Mouse (Mus musculus) liver, postnatal 0 days (tissue): ENCODE measurements around the gene Opn1sw. TPM values are rescaled to one million over a fixed set of nuclear protein-coding genes. Genes with fewer than 3 reads are reported as not detected.

ENCODE experiments used
- ATAC-seq: fragments of 200-750 bp; cut with Nextera tagmentation; 2 replicates; pipeline ENCODE4 v1.8.0; 2017; ENCODE audit warnings: mild to moderate bottlenecking, moderate library complexity
- DNase-seq: peaks from one replicate; pipeline ENCODE4 v3.0.0-alpha.2; 2016
- H3K27ac ChIP-seq: fragments of 300-500 bp; sonication (generic); 2 replicates; pipeline ENCODE4 v1.5.1; 2014; ENCODE audit warnings: antibody characterized with exemption, moderate library complexity, mild to moderate bottlenecking, low read depth
- H3K27me3 ChIP-seq: fragments of 300-500 bp; sonication (generic); 2 replicates; pipeline ENCODE4 v1.6.1; 2014; ENCODE audit warnings: low read length, control low read depth, mixed read lengths; ENCODE audit not compliant: insufficient read depth
- H3K36me3 ChIP-seq: fragments of 300-500 bp; sonication (generic); replicated peaks from 2 replicates; pipeline ENCODE4 v1.6.1; 2014; ENCODE audit warnings: mild to moderate bottlenecking, control low read depth, low read length, moderate library complexity, mixed read lengths; ENCODE audit not compliant: insufficient read depth
- H3K4me1 ChIP-seq: fragments of 300-500 bp; sonication (generic); 2 replicates; pipeline ENCODE4 v1.6.1; 2014; ENCODE audit warnings: antibody characterized with exemption, mild to moderate bottlenecking, control low read depth; ENCODE audit not compliant: insufficient read depth
- H3K4me2 ChIP-seq: fragments of 300-500 bp; sonication (generic); 2 replicates; pipeline ENCODE4 v1.6.1; 2014; ENCODE audit warnings: low read depth, mild to moderate bottlenecking, low read length, moderate library complexity, mixed read lengths
- H3K4me3 ChIP-seq: fragments of 300-500 bp; sonication (generic); 2 replicates; pipeline ENCODE4 v1.5.1; 2014; ENCODE audit warnings: low read depth, low read length
- H3K9ac ChIP-seq: fragments of 300-500 bp; sonication (generic); replicated peaks from 2 replicates; pipeline ENCODE4 v1.6.1; 2014; ENCODE audit warnings: mild to moderate bottlenecking, moderate library complexity
- H3K9me3 ChIP-seq: fragments of 300-500 bp; sonication (generic); 2 replicates; pipeline ENCODE4 v1.6.1; 2016; ENCODE audit warnings: mild to moderate bottlenecking, control low read depth, low read length, mixed read lengths
- CTCF ChIP-seq: sonication (generic); IDR thresholded peaks from 2 replicates; pipeline ENCODE4 v1.5.1; 2016; ENCODE audit warnings: antibody characterized with exemption, low read depth
- EP300 ChIP-seq: IDR thresholded peaks from 2 replicates; pipeline ENCODE4 v1.6.1; 2016; ENCODE audit warnings: antibody characterized with exemption, low read depth, mild to moderate bottlenecking
- WGBS: fragments of 180-500 bp; shearing (Covaris S2); extraction: QIAGEN DNeasy Blood & Tissue Kit; methylation state at CpG from one replicate; pipeline ENCODE4 v1.1.7; 2014; ENCODE audit not compliant: insufficient replicate concordance; 5-methylcytosine and 5-hydroxymethylcytosine counted together
- microRNA-seq: library from miRNA; unstranded; fragments of <30 nt; microRNA quantifications from one replicate; pipeline ENCODE4, GENCODE M21; 2016
- polyA plus RNA-seq: library from polyadenylated mRNA; unstranded; fragments of >200 nt; fragmentation: Nextera tagmentation; extraction: Ambion mirVana; gene quantifications from 2 replicates; pipeline ENCODE4 v1.2.1, GENCODE M21; 2015

Gene Opn1sw
- polyA plus RNA-seq, 1 experiment from 2014 or later, result 0.06 TPM

GRCm38 (mm10) chr6:29326961-29327360 lies 61.3 kb downstream of the Opn1sw start:
- WGBS, result 56% methylated on average over 9 of the region's 9 CpGs
- no peaks in the 10 kb centered on the region for H3K36me3 ChIP-seq
- H3K27ac ChIP-seq, result no peak overlapping the region
- no peak overlapping the region for H3K9ac ChIP-seq
- H3K4me2 ChIP-seq, result no peak overlapping the region
- no peak for ATAC-seq
- DNase-seq, result no peak
- H3K4me1 ChIP-seq, result no peaks in the 10 kb centered on the region
- TF ChIP-seq CTCF (no peak), EP300 (no peak)
- H3K9me3 ChIP-seq, result no peaks in the 10 kb centered on the region
- H3K27me3 ChIP-seq, result no peaks in the 10 kb centered on the region
- H3K4me3 ChIP-seq, result no peak overlapping the region

Small RNA genes lying within 50 kb of the gene (microRNA-seq; reads per million reads assigned to microRNA genes)
- not detected for gene Gm26220
- gene Gm44354, result not detected

Other genes starting within 250 kb of the Opn1sw start
- 6.6 and 8.2 TPM in 2 replicates for gene Rbm28, start 223.5 kb downstream of the Opn1sw start, polyA plus RNA-seq
- not detected in 2 replicates for gene Prrt4, start 208.9 kb downstream of the Opn1sw start, polyA plus RNA-seq
- 7.3 and 7.7 TPM in 2 replicates for gene Impdh1, start 172.1 kb downstream of the Opn1sw start, polyA plus RNA-seq
- gene Hilpda, start 116.0 kb downstream of the Opn1sw start, polyA plus RNA-seq, result 24.1 and 29.0 TPM in 2 replicates
- 0.11 and 0.28 TPM in 2 replicates for gene Fam71f2, start 108.9 kb downstream of the Opn1sw start, polyA plus RNA-seq
- not detected in 2 replicates for gene Fam71f1, start 69.3 kb downstream of the Opn1sw start, polyA plus RNA-seq
- gene Calu, start 40.4 kb downstream of the Opn1sw start, polyA plus RNA-seq, result 55.7 and 63.8 TPM in 2 replicates
- gene Ccdc136, start 7.8 kb upstream of the Opn1sw start, polyA plus RNA-seq, result 0.09 and 0.22 TPM in 2 replicates
- gene Flnc, start 44.8 kb upstream of the Opn1sw start, polyA plus RNA-seq, result 0.07 and 0.24 TPM in 2 replicates
- 165 and 170 TPM in 2 replicates for gene Atp6v1f, start 79.2 kb upstream of the Opn1sw start, polyA plus RNA-seq
- gene Atp6v1fnb, start 83.0 kb upstream of the Opn1sw start, polyA plus RNA-seq, result not detected in 2 replicates
- gene Kcp, start 119.5 kb upstream of the Opn1sw start, polyA plus RNA-seq, result 2.2 and 2.3 TPM in 2 replicates
- 11.8 and 12.0 TPM in 2 replicates for gene Irf5, start 138.2 kb upstream of the Opn1sw start, polyA plus RNA-seq
- gene Tnpo3, start 221.4 kb upstream of the Opn1sw start, polyA plus RNA-seq, result 18.2 and 20.4 TPM in 2 replicates